Mouse (Mus musculus) lung, embryonic 16.5 days (tissue): ENCODE results near the gene Stxbp3. TPM values are rescaled to one million over a fixed set of nuclear protein-coding genes. Genes with fewer than 3 reads are reported as not detected.
"Not testable (repeated sequence)": the region's sequence is repeated elsewhere in the genome, so short reads cannot be mapped to it uniquely, and the experiment has no call there.

Source experiments
- ATAC-seq: fragments of 200-750 bp; cut with Nextera tagmentation; 2 replicates; pipeline ENCODE4 v1.8.0; 2017; ENCODE audit warnings: low read depth, mild to moderate bottlenecking, moderate library complexity
- H3K27ac ChIP-seq: fragments of 300-500 bp; sonication (generic); 2 replicates; pipeline ENCODE4 v1.5.1; 2014; ENCODE audit warnings: mild to moderate bottlenecking, control low read depth, low read length
- H3K27me3 ChIP-seq: fragments of 300-500 bp; sonication (generic); 2 replicates; pipeline ENCODE4 v1.6.1; 2014; ENCODE audit warnings: low read depth, low read length, mixed read lengths; ENCODE audit not compliant: control insufficient read depth, insufficient read depth
- H3K36me3 ChIP-seq: fragments of 300-500 bp; sonication (generic); 2 replicates; pipeline ENCODE4 v1.6.1; 2014; ENCODE audit warnings: low read length; ENCODE audit not compliant: control insufficient read depth, insufficient read depth
- H3K4me1 ChIP-seq: fragments of 300-500 bp; sonication (generic); replicated peaks from 2 replicates; pipeline ENCODE4 v1.6.1; 2014; ENCODE audit warnings: low read length, mixed read lengths; ENCODE audit not compliant: control insufficient read depth, insufficient read depth
- H3K4me2 ChIP-seq: fragments of 300-500 bp; sonication (generic); 2 replicates; pipeline ENCODE4 v1.6.1; 2014; ENCODE audit warnings: low read depth, low read length, control low read depth
- H3K4me3 ChIP-seq: fragments of 300-500 bp; sonication (generic); 2 replicates; pipeline ENCODE4 v1.5.1; 2014; ENCODE audit warnings: mild to moderate bottlenecking, low read length, control low read depth
- H3K9ac ChIP-seq: fragments of 300-500 bp; sonication (generic); 2 replicates; pipeline ENCODE4 v1.6.1; 2014; ENCODE audit warnings: low read length, control low read depth
- H3K9me3 ChIP-seq: fragments of 300-500 bp; sonication (generic); 2 replicates; pipeline ENCODE4 v1.6.1; 2016; ENCODE audit warnings: low read length; ENCODE audit not compliant: control insufficient read depth
- WGBS: fragments of 180-500 bp; shearing (Covaris S2); extraction: QIAGEN DNeasy Blood & Tissue Kit; methylation state at CpG from one replicate; pipeline ENCODE4 v1.1.7; 2014; 5-methylcytosine and 5-hydroxymethylcytosine counted together
- polyA plus RNA-seq: library from polyadenylated mRNA; unstranded; fragments of >200 nt; fragmentation: Nextera tagmentation; extraction: Ambion mirVana; gene quantifications from 2 replicates; pipeline ENCODE4 v1.2.1, GENCODE M21; 2015

The Stxbp3 gene
- 50.7 and 51.5 TPM in 2 replicates for polyA plus RNA-seq

DNA sequence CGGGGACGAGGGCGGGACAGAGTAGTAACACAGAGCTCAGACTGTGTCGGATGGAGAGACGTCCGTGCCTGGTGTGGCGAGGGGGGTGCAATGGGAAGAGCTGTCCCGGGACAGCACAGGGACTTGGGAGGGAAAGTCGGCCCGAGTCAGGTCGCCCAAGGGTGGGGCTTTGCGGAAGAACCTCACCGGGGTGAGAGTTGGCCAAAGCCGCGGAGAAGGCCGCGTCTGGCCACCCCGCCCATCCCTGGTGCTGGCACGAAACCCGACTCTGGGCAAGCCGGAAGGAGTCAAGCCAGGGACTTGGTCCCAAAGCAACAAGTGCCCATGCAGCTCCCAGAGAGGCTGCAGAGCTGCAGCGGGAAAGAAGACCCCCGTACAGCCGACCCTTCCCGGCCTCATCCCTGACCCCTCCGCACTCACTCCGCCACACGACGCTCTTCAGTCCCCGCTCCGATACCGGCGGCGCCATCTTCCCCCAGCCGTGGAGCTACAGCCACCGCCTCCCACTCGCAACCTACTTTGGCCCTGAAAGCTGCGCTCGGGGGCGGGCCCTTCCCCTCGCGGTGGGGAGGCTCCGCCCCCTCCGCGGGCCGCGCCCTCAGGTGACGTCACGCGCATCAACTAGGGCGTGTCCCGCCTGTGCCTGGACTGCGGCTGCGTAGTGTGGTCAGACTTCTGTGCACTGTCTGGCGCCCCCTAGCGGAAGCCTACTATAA lies at the start of gene Stxbp3:
TSS of gene Stxbp3 (minus strand) at position 527 of the 716 bp plus-strand sequence.
- H3K27me3 ChIP-seq = no peaks in the 10 kb centered on the region
- peak within 1 kb of the TSS; percentile 67 for H3K4me2 ChIP-seq
- H3K36me3 ChIP-seq = 0 out of 2 replicates have a peak, but pooled peaks cover 3% of the 10 kb centered on the region
- H3K27ac ChIP-seq = peak within 1 kb of the TSS; percentile 85
- WGBS = under 1% methylated on average over 56 of the region's 56 CpGs
- H3K9me3 ChIP-seq = no peaks in the 10 kb centered on the region
- H3K4me1 ChIP-seq = peaks cover 10% of the 10 kb centered on the region
- H3K4me3 ChIP-seq = peak within 1 kb of the TSS; percentile 84
- H3K9ac ChIP-seq = peak within 1 kb of the TSS; percentile 79
- peak; percentile 99 for ATAC-seq

DNA sequence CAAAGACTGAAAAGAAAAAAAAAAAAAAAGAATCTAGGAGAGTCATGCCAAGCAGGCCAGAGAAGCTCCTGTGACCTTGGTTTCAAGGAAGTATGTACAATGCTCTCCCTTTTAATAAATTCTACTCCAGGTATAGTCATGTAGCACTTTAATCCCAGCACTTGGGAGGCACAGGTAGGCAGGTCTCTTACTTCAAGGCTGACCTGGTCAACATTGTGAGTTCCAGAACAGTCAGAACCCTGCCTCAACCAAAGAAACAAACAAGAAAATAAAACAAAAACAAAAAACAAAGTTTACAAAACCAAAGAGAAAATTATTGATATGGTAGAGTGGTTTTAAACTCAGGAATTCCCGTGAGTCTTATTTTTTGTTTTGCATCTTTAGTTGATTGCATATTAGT lies 49.6 kb upstream of the Stxbp3 start, which contains the start of gene Fndc7:
TSS of gene Fndc7 (minus strand) at position 101 of the 400 bp plus-strand sequence.
- H3K4me1 ChIP-seq = peaks cover 2% of the 10 kb centered on the region; the same call in 1 of the 2 replicates
- ATAC-seq = no peak
- no peak within 1 kb of the TSS for H3K27ac ChIP-seq
- H3K9me3 ChIP-seq = no peaks in the 10 kb centered on the region
- H3K4me3 ChIP-seq = no peak within 1 kb of the TSS
- H3K9ac ChIP-seq = no peak within 1 kb of the TSS
- WGBS = 89% methylated on average over 1 of the region's 1 CpGs
- H3K4me2 ChIP-seq = no peak within 1 kb of the TSS
- no peaks in the 10 kb centered on the region for H3K36me3 ChIP-seq
- no peaks in the 10 kb centered on the region for H3K27me3 ChIP-seq

DNA sequence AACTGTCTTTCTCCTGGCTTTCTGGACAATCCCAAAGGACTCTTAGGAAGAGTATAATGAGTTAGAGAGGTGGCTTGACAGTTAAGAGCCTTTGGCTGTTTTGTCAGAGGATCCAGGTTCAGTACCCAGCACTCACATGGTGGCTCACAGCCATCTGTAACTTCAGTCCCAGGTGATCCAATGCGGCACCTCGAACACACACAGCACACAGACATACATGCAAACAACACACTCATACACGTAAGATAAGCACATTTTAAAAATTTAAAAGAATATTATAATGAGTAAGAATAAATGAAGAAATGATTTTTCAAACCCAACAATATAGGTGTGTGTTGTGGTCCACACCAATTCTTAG lies 47.3 kb upstream of the Stxbp3 start:
- no peak overlapping the region for H3K4me2 ChIP-seq
- H3K27ac ChIP-seq = no peak overlapping the region
- 92% methylated on average over 3 of the region's 3 CpGs for WGBS
- ATAC-seq = no peak
- no peaks in the 10 kb centered on the region for H3K27me3 ChIP-seq
- H3K36me3 ChIP-seq = no peaks in the 10 kb centered on the region
- H3K4me3 ChIP-seq = no peak overlapping the region
- H3K9ac ChIP-seq = no peak overlapping the region
- H3K4me1 ChIP-seq = peaks cover 2% of the 10 kb centered on the region; the same call in 1 of the 2 replicates
- H3K9me3 ChIP-seq = no peaks in the 10 kb centered on the region

DNA sequence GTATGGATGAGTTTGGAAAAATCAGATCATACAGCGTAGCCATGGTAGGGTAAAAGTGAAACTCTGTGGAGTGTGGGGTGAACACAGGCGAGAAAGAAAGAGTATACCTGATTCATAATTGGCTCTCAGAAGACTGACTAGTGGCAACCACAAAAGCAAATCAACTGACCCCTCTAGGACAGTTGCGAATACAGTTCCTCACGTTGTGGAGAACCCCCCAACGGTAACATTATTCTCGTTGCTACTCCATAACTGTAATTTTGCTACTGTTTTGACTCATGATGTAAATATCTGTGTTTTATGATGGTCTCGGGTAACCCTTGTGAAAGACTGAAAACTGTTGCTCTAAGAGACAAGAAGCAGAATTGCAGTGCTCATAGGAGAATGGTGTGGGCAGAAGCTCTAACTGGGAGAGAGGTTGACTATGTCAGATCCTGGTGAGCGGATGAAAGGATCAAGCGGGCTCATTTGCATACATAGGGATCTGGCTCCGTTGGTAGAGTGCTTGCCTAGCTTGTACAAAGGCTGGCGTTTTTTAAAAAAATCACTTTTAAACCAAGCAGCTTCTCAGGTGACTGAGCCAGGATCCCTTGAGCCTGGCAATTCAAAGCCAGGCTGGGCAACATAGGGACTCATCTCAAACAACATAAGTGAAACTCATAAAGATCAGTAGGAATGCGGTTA lies 46.8 kb upstream of the Stxbp3 start:
- Histone ChIP-seq H3K4me1 (peaks cover 2% of the 10 kb centered on the region; the same call in 1 of the 2 replicates), H3K9me3 (no peaks in the 10 kb centered on the region), H3K27ac (peak overlapping the region; percentile 3; the same call in 1 of the 2 replicates), H3K36me3 (no peaks in the 10 kb centered on the region), H3K4me2 (no peak overlapping the region), H3K27me3 (no peaks in the 10 kb centered on the region), H3K9ac (no peak overlapping the region), H3K4me3 (no peak overlapping the region)
- ATAC-seq = peak; percentile 26; the same call in 1 of the 2 replicates
- 68% methylated on average over 12 of the region's 12 CpGs for WGBS

DNA sequence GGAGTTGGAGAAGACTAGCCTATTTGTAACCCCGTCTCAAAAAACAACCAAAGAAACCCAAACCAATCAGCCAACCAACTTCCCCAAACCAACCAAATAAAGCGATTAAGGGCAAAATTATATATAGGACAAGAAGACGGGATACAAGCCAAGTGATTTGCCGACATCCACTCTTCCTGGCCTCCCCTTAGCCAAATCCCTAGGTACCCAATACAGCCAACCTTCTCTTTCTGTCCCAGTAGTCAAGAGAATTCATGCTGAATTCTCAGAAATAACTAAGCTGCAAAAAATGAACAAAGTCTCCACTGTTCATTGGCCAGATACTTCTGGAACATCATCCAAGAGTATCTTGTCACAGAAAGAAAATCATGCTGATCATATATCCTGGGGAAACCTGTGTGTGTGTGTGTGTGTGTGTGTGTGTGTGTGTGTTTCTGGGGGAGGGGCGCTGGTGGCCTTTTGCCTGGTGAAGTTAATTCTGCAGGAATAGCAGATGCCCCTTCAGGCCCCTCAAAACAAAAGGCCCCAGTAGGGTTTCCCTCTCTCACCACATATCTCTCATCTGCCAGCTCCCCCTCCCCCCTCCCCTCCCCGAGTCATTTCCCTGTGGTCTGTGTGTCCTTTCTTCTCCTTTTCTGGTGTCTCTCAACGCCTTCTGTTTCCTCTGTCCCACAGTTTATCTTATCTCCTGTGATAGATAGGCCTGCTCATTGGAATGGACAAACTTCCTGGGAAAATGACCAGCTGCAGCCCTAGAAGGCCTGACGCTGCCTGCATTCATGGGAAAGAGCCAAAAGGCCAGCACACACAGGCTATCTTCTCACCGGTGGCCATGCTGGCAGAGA lies 45.6 kb upstream of the Stxbp3 start:
- H3K27ac ChIP-seq = peak overlapping the region; percentile 82
- no peaks in the 10 kb centered on the region for H3K36me3 ChIP-seq
- ATAC-seq = peak; percentile 91

DNA sequence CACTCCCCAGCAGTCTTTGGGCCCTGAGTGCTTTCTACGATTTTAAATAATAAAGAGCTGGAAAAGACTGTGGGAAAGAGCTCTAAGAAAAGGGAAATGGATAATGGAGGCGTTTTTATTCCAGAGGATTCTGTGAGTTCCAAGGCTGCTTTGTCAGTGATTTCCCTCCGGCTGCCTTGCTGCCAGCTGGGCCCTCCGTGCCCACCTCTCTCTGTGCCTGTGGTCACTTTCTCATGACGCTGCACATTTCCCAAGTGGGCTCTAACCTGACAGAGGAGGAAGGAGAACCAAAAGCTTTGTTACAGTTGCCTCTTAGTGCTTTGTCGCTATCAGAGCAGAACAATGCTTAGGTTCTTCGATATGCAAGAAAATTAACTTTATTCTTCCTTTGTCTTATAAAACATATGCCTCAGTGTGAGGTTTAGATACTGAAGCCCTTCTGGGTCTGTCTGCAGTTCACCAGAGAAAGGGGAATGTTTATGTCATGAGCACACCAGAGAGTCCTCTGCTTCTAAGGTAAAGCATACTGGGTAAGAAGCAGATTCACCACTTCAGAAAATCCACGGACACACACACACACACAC lies 44.5 kb upstream of the Stxbp3 start:
- ATAC-seq = no peak
- H3K9ac ChIP-seq = no peak overlapping the region
- H3K4me1 ChIP-seq = peaks cover 12% of the 10 kb centered on the region
- WGBS = 70% methylated on average over 8 of the region's 8 CpGs
- no peak overlapping the region for H3K4me3 ChIP-seq
- no peaks in the 10 kb centered on the region for H3K36me3 ChIP-seq
- no peaks in the 10 kb centered on the region for H3K27me3 ChIP-seq
- H3K9me3 ChIP-seq = no peaks in the 10 kb centered on the region
- no peak overlapping the region for H3K4me2 ChIP-seq
- H3K27ac ChIP-seq = no peak overlapping the region

More for the DNA sequence above, 45.6 kb upstream of the Stxbp3 start:
- Histone ChIP-seq H3K9me3 (no peaks in the 10 kb centered on the region), H3K4me3 (no peak overlapping the region), H3K27me3 (no peaks in the 10 kb centered on the region), H3K4me2 (no peak overlapping the region), H3K4me1 (peaks cover 7% of the 10 kb centered on the region), H3K9ac (no peak overlapping the region)
- WGBS = 35% methylated on average over 9 of the region's 9 CpGs

DNA sequence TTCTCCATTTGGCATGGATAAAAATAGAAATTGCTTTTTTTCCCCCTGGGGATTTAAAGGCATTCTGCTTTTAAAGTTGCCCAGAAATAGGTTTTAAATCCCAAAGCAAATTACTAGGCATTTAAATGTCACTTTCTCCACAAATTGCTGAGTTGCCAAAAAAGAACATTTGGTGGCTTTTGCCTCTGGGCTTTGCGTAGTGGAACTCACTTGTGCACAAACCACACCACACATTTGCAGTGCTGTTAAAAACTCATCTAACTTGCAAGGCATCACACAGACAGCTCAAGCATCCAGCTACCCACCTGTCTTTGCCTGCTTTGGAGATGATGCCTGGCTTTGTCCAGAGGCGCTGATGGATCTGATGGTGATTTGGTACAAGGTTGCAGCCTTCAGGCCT lies 42.7 kb upstream of the Stxbp3 start:
- WGBS = 89% methylated on average over 2 of the region's 2 CpGs

DNA sequence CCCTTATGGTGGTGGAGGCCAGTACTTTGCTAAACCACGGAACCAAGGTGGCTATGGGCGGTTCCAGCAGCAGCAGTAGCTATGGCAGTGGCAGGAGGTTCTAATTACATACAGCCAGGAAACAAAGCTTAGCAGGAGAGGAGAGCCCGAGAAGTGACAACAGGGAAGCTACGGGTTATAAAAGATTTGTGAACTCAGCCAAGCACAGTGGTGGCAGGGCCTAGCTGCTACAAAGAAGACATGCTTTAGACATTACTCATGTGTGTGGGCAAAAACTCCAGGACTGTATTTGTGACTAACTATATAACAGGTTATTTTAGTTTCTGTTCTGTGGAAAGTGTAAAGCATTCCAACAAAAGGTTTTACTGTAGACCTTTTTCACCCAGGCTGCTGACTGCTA lies 41.5 kb upstream of the Stxbp3 start:
- H3K4me1 ChIP-seq = peaks cover 20% of the 10 kb centered on the region
- H3K27ac ChIP-seq, H3K36me3 ChIP-seq, H3K4me3 ChIP-seq, H3K9me3 ChIP-seq, H3K9ac ChIP-seq, ATAC-seq, H3K27me3 ChIP-seq, H3K4me2 ChIP-seq: not testable (repeated sequence)
- WGBS = 55% methylated on average over 4 of the region's 4 CpGs

More for the DNA sequence above, 42.7 kb upstream of the Stxbp3 start:
- H3K4me2 ChIP-seq = no peak overlapping the region
- no peak overlapping the region for H3K27ac ChIP-seq
- H3K36me3 ChIP-seq = no peaks in the 10 kb centered on the region
- H3K27me3 ChIP-seq = no peaks in the 10 kb centered on the region
- no peak for ATAC-seq
- no peak overlapping the region for H3K9ac ChIP-seq
- no peaks in the 10 kb centered on the region for H3K9me3 ChIP-seq
- H3K4me3 ChIP-seq = no peak overlapping the region
- H3K4me1 ChIP-seq = peaks cover 20% of the 10 kb centered on the region
